Mouse (Mus musculus) kidney, adult 8-10 months (tissue): Measurements from ENCODE around the gene Ndufs1.

Experiments used
- DNase-seq, 2 experiments: peaks; one replicate each; pipeline ENCODE4 v3.0.0; 2022

Ndufs1 gene

GRCm38 (mm10) chr1:63115096-63115495 is 61.5 kb downstream of the Ndufs1 start:
- no peak for DNase-seq

GRCm38 (mm10) chr1:63114136-63114781 is 62.4 kb downstream of the Ndufs1 start, which contains the start of gene Ino80d:
TSS of gene Ino80d (minus strand) at chr1:63114667.
- peak; percentile 82 for DNase-seq

GRCm38 (mm10) chr1:63113274-63114135 is 63.1 kb downstream of the Ndufs1 start:
- peak; percentile 32 to 54 for DNase-seq

GRCm38 (mm10) chr1:63112865-63113261 is 63.8 kb downstream of the Ndufs1 start:
- DNase-seq: peak; percentile 78 to 83

- DNase-seq: no peak
Measured at GRCm38 (mm10) chr1:63112151-63112864, 64.3 kb downstream of the Ndufs1 start.

GRCm38 (mm10) chr1:63110536-63111285 is 65.9 kb downstream of the Ndufs1 start:
- DNase-seq: peak in 1 of 2 experiments; percentile 36

- DNase-seq: no peak
Measured at GRCm38 (mm10) chr1:63107614-63108327, 68.9 kb downstream of the Ndufs1 start.

- DNase-seq: no peak
Measured at GRCm38 (mm10) chr1:63102758-63103451, 73.7 kb downstream of the Ndufs1 start.

GRCm38 (mm10) chr1:63100196-63100595 is 76.4 kb downstream of the Ndufs1 start:
- no peak for DNase-seq

- DNase-seq: no peak
Measured at GRCm38 (mm10) chr1:63098831-63099230, 77.8 kb downstream of the Ndufs1 start.

GRCm38 (mm10) chr1:63096071-63096470 is 80.6 kb downstream of the Ndufs1 start:
- no peak for DNase-seq
